Mouse (Mus musculus): Measurements from ENCODE around the gene Epb41l5.

- TF ChIP-seq CTCF (IDR thresholded peaks at IDR 0.05) (no peak), POLR2A (IDR thresholded peaks at IDR 0.05; ENCODE audit: insufficient read depth, low read depth, low read length) (no peak), EP300 (IDR thresholded peaks at IDR 0.05; ENCODE audit: insufficient read depth, low read depth, low read length) (0 out of 2 replicates have a peak, but pooled peaks have one; percentile 20)
These were observed 58.8 kb downstream of the Epb41l5 start for GRCm38 (mm10) chr1:119590041-119590440.

All from heart, adult 2 months (tissue).